Mouse (Mus musculus): ENCODE measurements at regions not wholly inside any gene's neighbourhood (a gene's known extent, or its start where the extent isn't known, plus 50 kb on each side); places are given as distances from the start of the nearest gene placed in this dataset.
A peak's percentile ranks its signal among the peaks of the same experiment; 100 is the strongest.
"Not testable (repeated sequence)": the region's sequence is repeated elsewhere in the genome, so short reads cannot be mapped to it uniquely, and the experiment has no call there.

GRCm38 (mm10) chr6:47745856-47746255, 67.4 kb downstream of the Pdia4 start:
- DNase-seq; intact Hi-C loops (cut with DNase I): not testable (repeated sequence)

- DNase-seq = not testable (repeated sequence)
Observed at GRCm38 (mm10) chr6:47743856-47744255, 69.4 kb downstream of the Pdia4 start.

GRCm38 (mm10) chr6:47740216-47740615, 73.0 kb downstream of the Pdia4 start:
- intact Hi-C loops (cut with DNase I); DNase-seq: not testable (repeated sequence)

More at GRCm38 (mm10) chr6:47743856-47744255, 69.4 kb downstream of the Pdia4 start:
- intact Hi-C loops (cut with DNase I) = not testable (repeated sequence)

- intact Hi-C loops (cut with DNase I) = not testable (repeated sequence)
- peak; percentile 62 to 67 for DNase-seq
Observed at GRCm38 (mm10) chr6:47739696-47740095, 73.5 kb downstream of the Pdia4 start.

- DNase-seq; intact Hi-C loops (cut with DNase I): not testable (repeated sequence)
Observed at GRCm38 (mm10) chr6:47737972-47738371, 75.3 kb downstream of the Pdia4 start.

Measured in heart, postnatal 10 days (tissue).